Mouse (Mus musculus) heart, postnatal 25 days (tissue): ENCODE results near the gene Spp2. TPM values are rescaled to one million over a fixed set of nuclear protein-coding genes. Genes with fewer than 3 reads are reported as not detected.

ENCODE experiments used
- DNase-seq: peaks from one replicate; pipeline ENCODE4 v3.0.0; 2022; ENCODE audit warnings: low spot score
- intact Hi-C: fragments of 180-260 bp; cut with DNase I; formaldehyde crosslinking; loops from one replicate; pipeline ENCODE4 v1.15.1; 2025
- total RNA-seq, 2 experiments: library from RNA; stranded (reverse); gene quantifications; 2 replicates each; pipeline ENCODE4 v1.2.3; 2021

The Spp2 gene
- total RNA-seq: not detected

- no peak for DNase-seq
- intact Hi-C loops: no loop called here
These were observed at the start of gene Spp2 for GRCm38 (mm10) chr1:88406807-88407198. Gene Spp2 (plus strand): TSS chr1:88406961.

GRCm38 (mm10) chr1:88357458-88358090, 49.2 kb upstream of the Spp2 start:
- DNase-seq: no peak
- intact Hi-C loops: loop anchor here (1.0 to 5.0 kb wide), 2 partner anchors 350 to 385 kb away; no protein-coding TSS in a partner anchor

- intact Hi-C loops: loop anchor here (5.0 kb wide), 1 partner anchor 349 kb away; no protein-coding TSS in a partner anchor
- no peak for DNase-seq
These were observed 48.6 kb upstream of the Spp2 start for GRCm38 (mm10) chr1:88358102-88358654.

GRCm38 (mm10) chr1:88361085-88361484, 45.7 kb upstream of the Spp2 start:
- intact Hi-C loops: no loop called here
- DNase-seq: no peak

- intact Hi-C loops: no loop called here
- no peak for DNase-seq
These were observed 39.7 kb upstream of the Spp2 start for GRCm38 (mm10) chr1:88366881-88367644.

- no peak for DNase-seq
- intact Hi-C loops: no loop called here
These were observed 28.3 kb upstream of the Spp2 start for GRCm38 (mm10) chr1:88378446-88378845.

- intact Hi-C loops: no loop called here
- no peak for DNase-seq
These were observed 15.1 kb upstream of the Spp2 start for GRCm38 (mm10) chr1:88391632-88392031.

DNA sequence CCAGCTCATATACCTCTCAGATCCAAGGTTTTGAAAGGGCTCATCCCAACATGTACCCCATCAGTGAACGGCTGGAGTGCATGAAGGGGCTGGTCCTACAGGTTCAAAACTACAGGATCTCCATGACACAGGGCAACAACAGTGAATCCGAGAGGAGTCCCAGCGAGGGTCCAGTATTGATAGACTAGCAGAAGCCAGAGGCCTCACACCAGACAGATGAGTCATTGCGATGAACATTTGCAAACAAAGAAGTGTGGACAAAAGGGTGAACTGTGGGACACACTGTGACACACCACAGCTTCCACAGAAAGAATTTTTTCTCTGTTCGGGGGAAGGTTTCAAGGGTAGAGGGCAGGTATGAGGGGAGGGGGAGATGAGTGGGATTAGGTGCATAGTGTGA, 13.4 kb upstream of the Spp2 start:
- no peak for DNase-seq
- intact Hi-C loops: no loop called here

GRCm38 (mm10) chr1:88403378-88403777, 3.4 kb upstream of the Spp2 start:
- no peak for DNase-seq
- intact Hi-C loops: no loop called here

GRCm38 (mm10) chr1:88406078-88406806, 519 bp upstream of the Spp2 start:
- DNase-seq: no peak
- intact Hi-C loops: no loop called here

- DNase-seq: no peak
- intact Hi-C loops: no loop called here
These were observed 1.6 kb downstream of the Spp2 start for GRCm38 (mm10) chr1:88408340-88408739.

DNA sequence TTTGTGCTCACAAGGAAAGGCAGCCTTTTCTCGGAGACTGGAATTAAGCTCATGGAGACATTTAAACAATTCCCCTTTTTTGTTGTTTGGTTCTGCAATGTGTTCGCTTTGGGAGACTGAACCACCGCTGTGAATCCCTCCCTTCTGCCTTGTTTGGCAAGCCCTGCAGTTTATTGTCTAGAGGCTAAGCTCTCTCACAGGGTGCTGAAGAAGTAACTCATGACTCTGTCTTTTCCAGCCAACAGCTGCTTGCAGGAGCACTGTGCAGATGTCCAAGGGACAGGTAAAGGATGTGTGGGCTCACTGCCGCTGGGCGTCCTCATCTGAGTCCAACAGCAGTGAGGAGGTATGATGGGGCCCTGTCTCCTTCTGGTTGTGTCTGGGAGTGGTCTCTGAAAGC, 5.3 kb downstream of the Spp2 start:
- intact Hi-C loops: no loop called here
- no peak for DNase-seq

DNA sequence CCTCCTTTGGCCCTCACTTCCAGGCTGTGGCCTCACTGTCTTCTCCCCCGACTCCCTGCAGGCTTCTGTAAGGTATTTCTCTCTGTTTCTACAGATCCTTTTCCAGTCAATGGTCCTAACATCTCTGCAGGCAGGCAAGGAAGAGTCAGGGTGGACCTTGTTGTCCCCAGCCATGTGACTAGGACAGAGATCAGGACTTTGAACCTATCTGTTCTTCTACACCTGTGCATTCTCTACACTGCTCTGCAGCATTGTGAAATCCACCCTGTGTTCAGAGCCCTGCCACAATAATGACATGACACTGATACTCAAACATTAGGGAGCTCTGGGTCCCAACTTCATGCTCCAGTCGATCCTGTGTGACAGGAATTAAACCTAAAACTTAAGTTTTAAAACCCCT, 12.2 kb downstream of the Spp2 start:
- no peak for DNase-seq
- intact Hi-C loops: no loop called here

GRCm38 (mm10) chr1:88422045-88422444, 15.3 kb downstream of the Spp2 start:
- intact Hi-C loops: loop anchor here (5.0 kb wide), 1 partner anchor 775 kb away; no protein-coding TSS in a partner anchor
- DNase-seq: no peak

GRCm38 (mm10) chr1:88422846-88423395, 16.2 kb downstream of the Spp2 start:
- intact Hi-C loops: loop anchor here (5.0 kb wide), 1 partner anchor 774 kb away; no protein-coding TSS in a partner anchor
- DNase-seq: no peak

- peak; percentile 19 for DNase-seq
- intact Hi-C loops: loop anchor here (1.0 to 5.0 kb wide), 4 partner anchors 138 to 773 kb away; no protein-coding TSS in a partner anchor
These were observed 18.0 kb downstream of the Spp2 start for GRCm38 (mm10) chr1:88424602-88425252.

DNA sequence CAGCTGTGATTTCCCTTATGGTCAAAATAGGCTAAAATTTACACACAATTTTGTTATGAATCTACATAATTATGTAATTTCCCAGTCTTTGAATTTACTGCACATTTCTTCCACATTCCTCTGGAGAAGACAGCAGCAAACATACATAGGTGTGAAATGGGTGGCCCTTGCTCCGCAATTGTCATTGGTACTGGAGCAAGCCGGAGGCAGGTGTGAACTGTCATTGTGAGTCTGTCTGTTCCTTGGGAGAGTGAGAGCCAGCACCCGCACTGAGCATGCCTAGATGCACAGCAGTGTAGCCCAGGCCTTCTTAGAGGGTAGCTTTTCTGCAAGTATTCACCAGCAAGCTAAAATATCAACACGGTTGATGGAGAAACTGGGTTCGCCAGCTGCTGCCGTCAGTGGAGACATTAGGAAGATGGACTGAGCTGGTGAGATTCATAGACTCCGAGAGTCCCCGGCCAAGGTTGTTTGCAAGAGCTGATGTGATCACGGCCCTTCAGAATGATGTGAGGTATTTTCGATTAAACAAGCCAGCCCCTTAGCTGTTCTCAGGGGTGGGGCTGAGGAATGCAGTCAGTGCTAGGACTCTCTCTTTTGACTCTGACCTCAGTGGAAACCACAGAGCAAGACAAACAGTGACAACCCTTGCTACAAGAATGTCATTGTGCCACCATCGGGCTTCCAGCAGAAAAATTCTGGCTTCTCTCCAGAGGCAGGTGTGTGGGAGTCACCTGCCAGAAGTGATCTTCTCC, 21.4 kb downstream of the Spp2 start:
- DNase-seq: no peak
- intact Hi-C loops: no loop called here

GRCm38 (mm10) chr1:88429413-88429812, 22.7 kb downstream of the Spp2 start:
- DNase-seq: no peak
- intact Hi-C loops: no loop called here

DNA sequence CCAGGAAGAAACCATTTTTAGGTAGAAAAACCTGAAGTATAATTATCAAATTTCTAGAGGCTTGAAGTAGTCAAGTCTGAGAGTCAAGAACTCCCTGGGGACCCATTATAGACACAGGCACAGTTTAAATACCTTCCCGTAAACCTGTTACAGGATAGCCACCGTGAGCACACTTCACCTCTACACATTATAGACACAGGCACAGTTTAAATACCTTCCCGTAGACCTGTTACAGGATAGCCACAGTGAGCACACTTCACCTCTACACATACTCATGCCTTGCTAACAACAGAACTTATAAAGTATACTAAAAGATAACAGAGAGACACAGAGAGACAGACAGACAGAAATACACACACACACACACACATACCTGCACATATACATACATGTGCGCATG, 24.5 kb downstream of the Spp2 start:
- DNase-seq: no peak
- intact Hi-C loops: no loop called here
